Mouse (Mus musculus) hindbrain, embryonic 16.5 days (tissue): ENCODE results near the gene Gab2. TPM values are rescaled to one million over a fixed set of nuclear protein-coding genes. Genes with fewer than 3 reads are reported as not detected.

Source experiments
- ATAC-seq: fragments of 200-750 bp; cut with Nextera tagmentation; 2 replicates; pipeline ENCODE4 v1.8.0; 2017; ENCODE audit warnings: moderate TSS enrichment, moderate library complexity
- H3K27ac ChIP-seq: fragments of 300-500 bp; sonication (generic); 2 replicates; pipeline ENCODE4 v1.5.1; 2014; ENCODE audit warnings: low read depth, mild to moderate bottlenecking, control low read depth, low read length, moderate library complexity
- H3K27me3 ChIP-seq: fragments of 300-500 bp; sonication (generic); replicated peaks from 2 replicates; pipeline ENCODE4 v1.6.1; 2014; ENCODE audit warnings: low read length; ENCODE audit not compliant: control insufficient read depth, insufficient read depth
- H3K36me3 ChIP-seq: fragments of 300-500 bp; sonication (generic); 2 replicates; pipeline ENCODE4 v1.6.1; 2014; ENCODE audit warnings: mild to moderate bottlenecking, low read length, moderate library complexity, mixed read lengths; ENCODE audit not compliant: control insufficient read depth, insufficient read depth
- H3K4me1 ChIP-seq: fragments of 300-500 bp; sonication (generic); 2 replicates; pipeline ENCODE4 v1.6.1; 2014; ENCODE audit warnings: low read depth, low read length; ENCODE audit not compliant: control insufficient read depth, insufficient read depth
- H3K4me2 ChIP-seq: fragments of 300-500 bp; sonication (generic); 2 replicates; pipeline ENCODE4 v1.6.1; 2014; ENCODE audit warnings: mild to moderate bottlenecking, low read length, control low read depth, moderate library complexity
- H3K4me3 ChIP-seq: fragments of 300-500 bp; sonication (generic); 2 replicates; pipeline ENCODE4 v1.5.1; 2014; ENCODE audit warnings: mild to moderate bottlenecking, low read length, control low read depth, moderate library complexity
- H3K9ac ChIP-seq: fragments of 300-500 bp; sonication (generic); 2 replicates; pipeline ENCODE4 v1.6.1; 2014; ENCODE audit warnings: low read depth, mild to moderate bottlenecking, control low read depth, low read length, moderate library complexity
- H3K9me3 ChIP-seq: fragments of 300-500 bp; sonication (generic); 2 replicates; pipeline ENCODE4 v1.6.1; 2014; ENCODE audit warnings: mild to moderate bottlenecking, low read length, moderate library complexity; ENCODE audit not compliant: control insufficient read depth
- WGBS: fragments of 180-500 bp; shearing (Covaris S2); extraction: QIAGEN DNeasy Blood & Tissue Kit; methylation state at CpG from one replicate; pipeline ENCODE4 v1.1.7; 2014; 5-methylcytosine and 5-hydroxymethylcytosine counted together
- polyA plus RNA-seq: library from polyadenylated mRNA; unstranded; fragments of >200 nt; fragmentation: Nextera tagmentation; extraction: Ambion mirVana; gene quantifications from 2 replicates; pipeline ENCODE4 v1.2.1, GENCODE M21; 2015

Gab2 gene
- polyA plus RNA-seq, 1 experiment from 2014 or later: 14.1 TPM

GRCm38 (mm10) chr7:97358347-97358746, 277.0 kb downstream of the Gab2 start:
- Histone ChIP-seq H3K4me1 (no peaks in the 10 kb centered on the region), H3K27me3 (no peaks in the 10 kb centered on the region), H3K36me3 (no peaks in the 10 kb centered on the region), H3K4me2 (no peak overlapping the region), H3K27ac (no peak overlapping the region), H3K9me3 (no peaks in the 10 kb centered on the region), H3K4me3 (no peak overlapping the region), H3K9ac (no peak overlapping the region)
- no peak for ATAC-seq
- WGBS: 93% methylated on average over 4 of the region's 4 CpGs

Other genes starting within 250 kb of the Gab2 start
- gene Nars2, start 130.1 kb upstream of the Gab2 start, polyA plus RNA-seq: 16.6 and 16.9 TPM in 2 replicates